Mouse (Mus musculus): ENCODE measurements around the gene Fads2. TPM values are rescaled to one million over a fixed set of nuclear protein-coding genes. Genes with fewer than 3 reads are reported as not detected.

Fads2 gene
- polyA plus RNA-seq, 1 experiment from 2014 or later, result 31.1 TPM

DNA sequence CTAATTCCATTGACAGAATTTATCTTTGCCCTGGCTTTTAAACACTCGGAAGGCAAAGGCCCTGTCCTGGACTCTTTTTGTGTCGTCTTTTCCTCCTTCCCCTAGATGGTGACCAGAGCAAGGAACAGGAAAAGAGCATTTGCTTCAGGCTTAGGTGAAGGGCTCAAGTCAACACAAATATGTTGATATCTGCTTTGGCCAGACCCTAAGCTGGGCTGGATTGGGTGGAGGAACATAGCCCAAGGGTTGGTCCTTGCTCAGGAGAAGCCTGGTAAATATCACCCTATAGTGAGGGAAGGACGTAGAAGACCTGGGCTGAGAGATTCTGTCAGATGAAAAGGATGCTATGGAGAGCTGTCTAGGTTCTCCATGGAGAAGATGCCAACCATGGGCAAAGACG lies 85.4 kb downstream of the Fads2 start:
- no peak for ATAC-seq (replicated peaks; ENCODE audit: insufficient number of reproducible peaks, low FRiP score, low TSS enrichment)
- H3K4me1 ChIP-seq (ENCODE audit: control insufficient read depth, insufficient read depth, low read length), result peaks cover 63% of the 10 kb centered on the region
- H3K4me3 ChIP-seq (ENCODE audit: low read depth, low read length), result peak overlapping the region; percentile 71
- no peaks in the 10 kb centered on the region for H3K36me3 ChIP-seq (ENCODE audit: control insufficient read depth, insufficient read depth, low read length)
- peak overlapping the region; percentile 94; the same call in 1 of the 2 replicates for H3K27ac ChIP-seq (ENCODE audit: low read depth, low read length)
- peak overlapping the region; percentile 66; the same call in 1 of the 2 replicates for H3K9ac ChIP-seq (ENCODE audit: low read depth, low read length)
- 62% methylated on average over 4 of the region's 4 CpGs for WGBS (ENCODE audit: insufficient replicate concordance)
- no peaks in the 10 kb centered on the region for H3K27me3 ChIP-seq (ENCODE audit: control insufficient read depth, insufficient read depth, low read length)
- no peaks in the 10 kb centered on the region for H3K9me3 ChIP-seq (replicated peaks; ENCODE audit: control insufficient read depth, low read length)
- H3K4me2 ChIP-seq, result peak overlapping the region; percentile 98

DNA sequence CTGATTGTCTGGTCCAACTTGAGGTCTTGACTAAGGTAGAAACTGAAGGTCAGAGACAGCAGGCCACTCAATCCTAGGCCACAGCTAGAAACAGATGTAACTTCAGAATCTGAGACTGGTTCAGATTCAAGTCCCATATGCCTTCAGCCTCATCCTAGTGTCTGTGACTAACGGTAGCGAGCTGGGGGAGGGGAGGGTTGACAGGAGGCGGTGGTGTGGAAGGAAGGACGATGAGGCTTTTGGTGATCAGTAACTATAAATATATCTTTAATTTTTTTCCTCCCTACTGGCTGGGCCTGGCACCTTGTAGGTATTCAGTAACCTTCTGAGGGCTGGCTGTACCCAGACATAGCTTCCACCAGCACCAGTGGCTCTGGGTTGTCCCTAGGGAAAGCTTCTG lies 86.1 kb downstream of the Fads2 start:
- Histone ChIP-seq H3K27me3 (ENCODE audit: control insufficient read depth, insufficient read depth, low read length) (no peaks in the 10 kb centered on the region), H3K9me3 (replicated peaks; ENCODE audit: control insufficient read depth, low read length) (no peaks in the 10 kb centered on the region), H3K36me3 (ENCODE audit: control insufficient read depth, insufficient read depth, low read length) (no peaks in the 10 kb centered on the region), H3K4me2 (peak overlapping the region; percentile 98), H3K4me1 (ENCODE audit: control insufficient read depth, insufficient read depth, low read length) (peaks cover 60% of the 10 kb centered on the region), H3K27ac (ENCODE audit: low read depth, low read length) (peak overlapping the region; percentile 94), H3K4me3 (ENCODE audit: low read depth, low read length) (peak overlapping the region; percentile 71), H3K9ac (ENCODE audit: low read depth, low read length) (peak overlapping the region; percentile 66)
- no peak for ATAC-seq (replicated peaks; ENCODE audit: insufficient number of reproducible peaks, low FRiP score, low TSS enrichment)
- WGBS (ENCODE audit: insufficient replicate concordance), result 54% methylated on average over 4 of the region's 4 CpGs

DNA sequence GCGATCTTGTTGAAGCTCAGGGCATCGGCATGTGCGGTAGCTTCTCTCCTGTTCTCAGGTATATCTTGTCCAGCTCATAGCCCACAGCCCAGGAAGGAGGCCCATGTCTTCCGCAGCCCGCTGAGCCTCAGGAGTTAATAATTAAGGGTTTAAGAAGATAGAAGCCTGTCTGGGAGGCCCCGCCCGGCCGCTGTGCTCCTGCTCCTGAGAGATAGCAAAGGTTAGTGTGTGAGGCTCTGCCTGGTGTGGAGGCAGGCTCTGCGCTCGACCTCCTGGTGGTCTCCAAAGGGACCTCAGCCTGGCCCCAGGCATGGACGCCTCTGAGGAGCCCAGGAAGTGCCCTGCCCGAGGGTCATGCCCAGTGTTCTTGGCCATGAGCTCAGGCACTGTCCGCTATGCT lies 86.7 kb downstream of the Fads2 start:
- peaks cover 60% of the 10 kb centered on the region for H3K4me1 ChIP-seq (ENCODE audit: control insufficient read depth, insufficient read depth, low read length)
- 43% methylated on average over 13 of the region's 13 CpGs for WGBS (ENCODE audit: insufficient replicate concordance)
- peak overlapping the region; percentile 98 for H3K4me2 ChIP-seq
- peak overlapping the region; percentile 71 for H3K4me3 ChIP-seq (ENCODE audit: low read depth, low read length)
- H3K27me3 ChIP-seq (ENCODE audit: control insufficient read depth, insufficient read depth, low read length), result no peaks in the 10 kb centered on the region
- peak overlapping the region; percentile 94 for H3K27ac ChIP-seq (ENCODE audit: low read depth, low read length)
- ATAC-seq (replicated peaks; ENCODE audit: insufficient number of reproducible peaks, low FRiP score, low TSS enrichment), result peak; percentile 39; the same call in 1 of the 2 replicates
- no peaks in the 10 kb centered on the region for H3K9me3 ChIP-seq (replicated peaks; ENCODE audit: control insufficient read depth, low read length)
- no peaks in the 10 kb centered on the region for H3K36me3 ChIP-seq (ENCODE audit: control insufficient read depth, insufficient read depth, low read length)
- H3K9ac ChIP-seq (ENCODE audit: low read depth, low read length), result peak overlapping the region; percentile 66

DNA sequence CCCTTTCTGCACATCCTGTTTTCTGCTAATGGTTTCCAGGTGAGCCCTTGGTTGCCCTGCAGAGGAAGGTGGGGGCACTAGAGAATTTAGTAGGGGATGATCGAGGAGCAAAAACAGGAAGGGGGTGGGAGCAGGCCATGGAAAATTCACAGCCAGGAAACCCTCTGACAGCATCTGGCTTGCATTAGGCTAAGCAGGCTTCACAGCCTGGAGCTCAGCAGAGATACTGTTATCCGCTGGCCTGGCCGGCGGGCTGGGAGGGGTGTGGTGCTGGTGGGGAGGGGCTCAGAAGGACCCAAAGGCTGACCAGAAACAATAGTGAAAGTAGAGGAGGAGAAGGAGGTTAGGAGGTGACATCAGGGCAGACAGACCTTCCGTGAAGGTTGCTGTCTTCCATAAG lies 87.6 kb downstream of the Fads2 start:
- peak overlapping the region; percentile 94 for H3K27ac ChIP-seq (ENCODE audit: low read depth, low read length)
- no peaks in the 10 kb centered on the region for H3K36me3 ChIP-seq (ENCODE audit: control insufficient read depth, insufficient read depth, low read length)
- H3K9ac ChIP-seq (ENCODE audit: low read depth, low read length), result peak overlapping the region; percentile 16; the same call in 1 of the 2 replicates
- H3K4me1 ChIP-seq (ENCODE audit: control insufficient read depth, insufficient read depth, low read length), result peaks cover 51% of the 10 kb centered on the region
- peak overlapping the region; percentile 52 for H3K4me2 ChIP-seq
- no peak overlapping the region for H3K4me3 ChIP-seq (ENCODE audit: low read depth, low read length)
- H3K27me3 ChIP-seq (ENCODE audit: control insufficient read depth, insufficient read depth, low read length), result no peaks in the 10 kb centered on the region
- ATAC-seq (replicated peaks; ENCODE audit: insufficient number of reproducible peaks, low FRiP score, low TSS enrichment), result peak; percentile 78
- 14% methylated on average over 5 of the region's 5 CpGs for WGBS (ENCODE audit: insufficient replicate concordance)
- no peaks in the 10 kb centered on the region for H3K9me3 ChIP-seq (replicated peaks; ENCODE audit: control insufficient read depth, low read length)

DNA sequence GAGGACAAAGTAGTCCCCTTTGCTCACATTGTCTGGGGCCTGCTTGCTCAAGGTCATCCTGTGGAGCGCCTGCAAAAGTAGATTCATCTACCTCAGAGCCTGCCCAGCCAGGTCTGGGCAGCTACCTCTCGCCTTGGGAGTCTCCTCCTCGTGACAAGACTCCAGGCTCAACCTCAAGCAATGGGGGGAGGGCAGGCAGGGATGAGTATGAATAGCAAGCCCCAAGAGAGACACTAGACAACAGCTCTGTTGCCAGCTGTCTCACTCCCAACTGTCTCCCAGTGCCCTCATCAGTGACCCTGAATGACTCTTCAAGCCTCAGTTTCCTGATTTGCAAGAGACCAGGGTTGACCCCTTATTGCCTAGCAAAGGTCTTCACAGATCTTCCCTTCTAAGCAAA lies 88.2 kb downstream of the Fads2 start:
- H3K9me3 ChIP-seq (replicated peaks; ENCODE audit: control insufficient read depth, low read length), result no peaks in the 10 kb centered on the region
- no peak overlapping the region for H3K4me3 ChIP-seq (ENCODE audit: low read depth, low read length)
- peak overlapping the region; percentile 94 for H3K27ac ChIP-seq (ENCODE audit: low read depth, low read length)
- H3K27me3 ChIP-seq (ENCODE audit: control insufficient read depth, insufficient read depth, low read length), result no peaks in the 10 kb centered on the region
- 18% methylated on average over 3 of the region's 3 CpGs for WGBS (ENCODE audit: insufficient replicate concordance)
- ATAC-seq (replicated peaks; ENCODE audit: insufficient number of reproducible peaks, low FRiP score, low TSS enrichment), result no peak
- H3K36me3 ChIP-seq (ENCODE audit: control insufficient read depth, insufficient read depth, low read length), result no peaks in the 10 kb centered on the region
- peaks cover 46% of the 10 kb centered on the region for H3K4me1 ChIP-seq (ENCODE audit: control insufficient read depth, insufficient read depth, low read length)
- H3K9ac ChIP-seq (ENCODE audit: low read depth, low read length), result peak overlapping the region; percentile 57; the same call in 1 of the 2 replicates
- H3K4me2 ChIP-seq, result peak overlapping the region; percentile 31

DNA sequence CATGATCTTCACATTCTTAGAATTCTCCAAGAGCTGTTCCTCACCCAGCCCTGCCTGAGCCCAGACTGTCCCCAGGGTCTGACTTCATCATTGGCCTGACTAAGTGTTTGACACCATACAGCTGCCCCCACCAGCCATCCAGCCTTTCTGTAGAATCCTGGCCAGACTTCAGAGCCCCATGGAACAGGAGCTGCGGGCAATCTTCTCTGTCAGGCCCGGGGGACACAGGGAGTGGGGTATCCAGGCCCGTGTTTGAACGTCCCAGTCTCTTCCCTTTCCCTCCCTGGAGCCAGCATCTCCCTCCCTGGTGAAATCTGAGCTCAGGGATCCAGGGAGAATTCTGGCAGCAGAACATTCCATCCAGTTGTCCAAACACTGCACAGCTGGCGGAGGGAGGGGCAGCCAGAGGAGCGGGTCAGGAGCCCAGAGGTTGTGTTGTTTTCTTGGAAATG lies 88.7 kb downstream of the Fads2 start:
- peak; percentile 28 for ATAC-seq (replicated peaks; ENCODE audit: insufficient number of reproducible peaks, low FRiP score, low TSS enrichment)
- Histone ChIP-seq H3K9me3 (replicated peaks; ENCODE audit: control insufficient read depth, low read length) (no peaks in the 10 kb centered on the region), H3K9ac (ENCODE audit: low read depth, low read length) (peak overlapping the region; percentile 57; the same call in 1 of the 2 replicates), H3K36me3 (ENCODE audit: control insufficient read depth, insufficient read depth, low read length) (no peaks in the 10 kb centered on the region), H3K4me1 (ENCODE audit: control insufficient read depth, insufficient read depth, low read length) (peaks cover 44% of the 10 kb centered on the region), H3K27me3 (ENCODE audit: control insufficient read depth, insufficient read depth, low read length) (no peaks in the 10 kb centered on the region), H3K4me3 (ENCODE audit: low read depth, low read length) (no peak overlapping the region), H3K4me2 (no peak overlapping the region), H3K27ac (ENCODE audit: low read depth, low read length) (peak overlapping the region; percentile 94)
- 15% methylated on average over 6 of the region's 6 CpGs for WGBS (ENCODE audit: insufficient replicate concordance)

Other genes with a start within 250 kb of the Fads2 start
- 62.6 and 67.2 TPM in 2 replicates for gene Incenp, start 202.2 kb downstream of the Fads2 start, polyA plus RNA-seq (2014; fragmentation: Nextera tagmentation; extraction: Ambion mirVana)
- 1,994 and 2,294 TPM in 2 replicates for gene Fth1, start 121.1 kb downstream of the Fads2 start, polyA plus RNA-seq (2014; fragmentation: Nextera tagmentation; extraction: Ambion mirVana)
- 0.10 and 0.41 TPM in 2 replicates for gene Best1, start 100.1 kb downstream of the Fads2 start, polyA plus RNA-seq (2014; fragmentation: Nextera tagmentation; extraction: Ambion mirVana)
- gene Rab3il1, start 100.1 kb downstream of the Fads2 start, polyA plus RNA-seq (2014; fragmentation: Nextera tagmentation; extraction: Ambion mirVana), result 50.8 and 54.0 TPM in 2 replicates
- 15.8 and 17.9 TPM in 2 replicates for gene Fads3, start 60.2 kb downstream of the Fads2 start, polyA plus RNA-seq (2014; fragmentation: Nextera tagmentation; extraction: Ambion mirVana)
- 64.6 and 65.8 TPM in 2 replicates for gene Fads1, start 81.1 kb upstream of the Fads2 start, polyA plus RNA-seq (2014; fragmentation: Nextera tagmentation; extraction: Ambion mirVana)
- gene Tmem258, start 102.3 kb upstream of the Fads2 start, polyA plus RNA-seq (2014; fragmentation: Nextera tagmentation; extraction: Ambion mirVana), result 412 and 418 TPM in 2 replicates
- gene Fen1, start 102.4 kb upstream of the Fads2 start, polyA plus RNA-seq (2014; fragmentation: Nextera tagmentation; extraction: Ambion mirVana), result 59.3 and 70.9 TPM in 2 replicates
- gene Myrf, start 139.0 kb upstream of the Fads2 start, polyA plus RNA-seq (2014; fragmentation: Nextera tagmentation; extraction: Ambion mirVana), result 22.7 and 23.0 TPM in 2 replicates
- 0.66 and 0.79 TPM in 2 replicates for gene Dagla, start 203.1 kb upstream of the Fads2 start, polyA plus RNA-seq (2014; fragmentation: Nextera tagmentation; extraction: Ambion mirVana)